Mouse (Mus musculus): ENCODE data around the gene Taar1.

DNA sequence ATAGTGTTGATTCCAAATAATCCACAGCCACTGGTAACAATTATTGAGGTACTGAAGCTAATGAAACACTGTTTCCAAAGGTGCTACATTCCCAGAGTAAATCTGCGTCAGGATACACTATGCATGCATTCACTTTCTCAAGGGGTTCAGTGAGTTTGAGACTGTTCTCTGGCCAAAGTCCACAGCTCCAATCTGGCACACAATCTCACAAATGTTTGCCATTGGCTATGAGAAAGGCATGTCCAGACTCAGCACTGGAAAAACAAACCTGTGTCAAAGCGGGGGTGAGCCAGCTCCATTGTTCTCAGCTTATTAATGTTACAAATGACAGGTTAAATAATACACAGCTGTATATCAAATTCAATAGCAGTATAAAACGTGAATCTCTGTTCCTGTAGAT, 38.9 kb downstream of the Taar1 start:
- TF ChIP-seq CTCF (IDR thresholded peaks at IDR 0.05; ENCODE audit: low read depth): no peak
- TF ChIP-seq EP300 (optimal IDR thresholded peaks at IDR 0.05): no peak
